Mouse (Mus musculus) embryonic facial prominence, embryonic 11.5 days (tissue): Measurements from ENCODE around the gene Ddx50. TPM values are rescaled to one million over a fixed set of nuclear protein-coding genes. Genes with fewer than 3 reads are reported as not detected.

ENCODE experiments used
- ATAC-seq: fragments of 200-750 bp; cut with Nextera tagmentation; replicated peaks from 2 replicates; pipeline ENCODE4 v1.8.0; 2017; ENCODE audit warnings: low read depth; ENCODE audit not compliant: insufficient number of reproducible peaks, low FRiP score, low TSS enrichment
- DNase-seq: peaks from one replicate; pipeline ENCODE4 v3.0.0-alpha.2; 2015; ENCODE audit warnings: low spot score
- H3K27ac ChIP-seq: fragments of 300-500 bp; sonication (generic); replicated peaks from 2 replicates; pipeline ENCODE4 v1.5.1; 2014; ENCODE audit warnings: mild to moderate bottlenecking, low read depth, low read length, control low read depth
- H3K27me3 ChIP-seq: fragments of 300-500 bp; sonication (generic); 2 replicates; pipeline ENCODE4 v1.6.1; 2014; ENCODE audit warnings: mild to moderate bottlenecking, low read length, moderate library complexity, mixed read lengths; ENCODE audit not compliant: control insufficient read depth, insufficient read depth
- H3K36me3 ChIP-seq: fragments of 300-500 bp; sonication (generic); replicated peaks from 2 replicates; pipeline ENCODE4 v1.6.1; 2014; ENCODE audit warnings: low read depth, mild to moderate bottlenecking, low read length, moderate library complexity, mixed read lengths; ENCODE audit not compliant: control insufficient read depth, insufficient read depth
- H3K4me1 ChIP-seq: fragments of 300-500 bp; sonication (generic); 2 replicates; pipeline ENCODE4 v1.6.1; 2014; ENCODE audit warnings: low read length, mixed read lengths; ENCODE audit not compliant: control insufficient read depth, insufficient read depth
- H3K4me2 ChIP-seq: fragments of 300-500 bp; sonication (generic); 2 replicates; pipeline ENCODE4 v1.6.1; 2014; ENCODE audit warnings: low read depth, mild to moderate bottlenecking, control low read depth, low read length, moderate library complexity
- H3K4me3 ChIP-seq: fragments of 300-500 bp; sonication (generic); 2 replicates; pipeline ENCODE4 v1.5.1; 2014; ENCODE audit warnings: low read depth, low read length, control low read depth
- H3K9ac ChIP-seq: fragments of 300-500 bp; sonication (generic); replicated peaks from 2 replicates; pipeline ENCODE4 v1.6.1; 2014; ENCODE audit warnings: mild to moderate bottlenecking, control low read depth, low read length
- H3K9me3 ChIP-seq: fragments of 300-500 bp; sonication (generic); replicated peaks from 2 replicates; pipeline ENCODE4 v1.6.1; 2016; ENCODE audit warnings: mild to moderate bottlenecking, low read length, inconsistent platforms, mixed read lengths; ENCODE audit not compliant: control insufficient read depth
- WGBS: fragments of 180-500 bp; shearing (Covaris S2); extraction: QIAGEN DNeasy Blood & Tissue Kit; methylation state at CpG from one replicate; pipeline ENCODE4 v1.1.7; 2014; 5-methylcytosine and 5-hydroxymethylcytosine counted together
- microRNA-seq: library from miRNA; unstranded; fragments of <30 nt; microRNA quantifications from one replicate; pipeline ENCODE4, GENCODE M21; 2016; ENCODE audit warnings: borderline number of aligned reads
- polyA plus RNA-seq: library from polyadenylated mRNA; unstranded; fragments of >200 nt; fragmentation: Nextera tagmentation; extraction: Ambion mirVana; gene quantifications from 2 replicates; pipeline ENCODE4 v1.2.1, GENCODE M21; 2014

Ddx50 gene
- polyA plus RNA-seq, 1 experiment from 2014 or later, result 187 TPM

- peak within 1 kb of the TSS; percentile 84 for H3K9ac ChIP-seq
- H3K4me2 ChIP-seq, result peak within 1 kb of the TSS; percentile 77
- H3K27me3 ChIP-seq, result no peaks in the 10 kb centered on the region
- H3K4me3 ChIP-seq, result peak within 1 kb of the TSS; percentile 94
- H3K9me3 ChIP-seq, result no peaks in the 10 kb centered on the region
- no peak within 1 kb of the TSS for H3K27ac ChIP-seq
- ATAC-seq (peak; percentile 99), DNase-seq (peak; percentile 99)
- H3K36me3 ChIP-seq, result peaks cover 3% of the 10 kb centered on the region
- no peaks in the 10 kb centered on the region for H3K4me1 ChIP-seq
- WGBS, result 5% methylated on average over 33 of the region's 33 CpGs
These were observed 72.5 kb downstream of the Ddx50 start, which contains the start of gene Kif1bp for GRCm38 (mm10) chr10:62578338-62579100. Gene Kif1bp (minus strand): TSS chr10:62578457.

GRCm38 (mm10) chr10:62577673-62578337, 73.2 kb downstream of the Ddx50 start:
- peaks cover 3% of the 10 kb centered on the region for H3K36me3 ChIP-seq
- H3K27me3 ChIP-seq, result no peaks in the 10 kb centered on the region
- H3K9me3 ChIP-seq, result no peaks in the 10 kb centered on the region
- H3K4me3 ChIP-seq, result peak overlapping the region; percentile 94
- H3K4me1 ChIP-seq, result no peaks in the 10 kb centered on the region
- H3K4me2 ChIP-seq, result peak overlapping the region; percentile 77
- H3K27ac ChIP-seq, result no peak overlapping the region
- H3K9ac ChIP-seq, result peak overlapping the region; percentile 84
- ATAC-seq, result peak; percentile 81
- DNase-seq, result no peak
- 1% methylated on average over 43 of the region's 54 CpGs for WGBS

GRCm38 (mm10) chr10:62575001-62575400, 76.0 kb downstream of the Ddx50 start:
- H3K4me1 ChIP-seq, result no peaks in the 10 kb centered on the region
- ATAC-seq, result no peak
- H3K4me2 ChIP-seq, result no peak overlapping the region
- no peaks in the 10 kb centered on the region for H3K9me3 ChIP-seq
- WGBS, result 92% methylated on average over 13 of the region's 13 CpGs
- H3K36me3 ChIP-seq, result peaks cover 4% of the 10 kb centered on the region; the same call in 1 of the 2 replicates
- no peaks in the 10 kb centered on the region for H3K27me3 ChIP-seq
- DNase-seq, result no peak
- no peak overlapping the region for H3K9ac ChIP-seq
- no peak overlapping the region for H3K27ac ChIP-seq
- H3K4me3 ChIP-seq, result no peak overlapping the region

GRCm38 (mm10) chr10:62570126-62570871, 80.7 kb downstream of the Ddx50 start:
- no peak overlapping the region for H3K9ac ChIP-seq
- no peak overlapping the region for H3K4me2 ChIP-seq
- no peak overlapping the region for H3K27ac ChIP-seq
- DNase-seq (no peak), ATAC-seq (no peak)
- H3K27me3 ChIP-seq, result no peaks in the 10 kb centered on the region
- WGBS, result 94% methylated on average over 7 of the region's 7 CpGs
- peaks cover 12% of the 10 kb centered on the region for H3K36me3 ChIP-seq
- H3K9me3 ChIP-seq, result no peaks in the 10 kb centered on the region
- H3K4me1 ChIP-seq, result no peaks in the 10 kb centered on the region
- no peak overlapping the region for H3K4me3 ChIP-seq

- no peaks in the 10 kb centered on the region for H3K9me3 ChIP-seq
- H3K4me2 ChIP-seq, result no peak overlapping the region
- no peak for DNase-seq
- WGBS, result 94% methylated on average over 4 of the region's 4 CpGs
- H3K4me3 ChIP-seq, result no peak overlapping the region
- no peak overlapping the region for H3K9ac ChIP-seq
- H3K36me3 ChIP-seq, result peaks cover 12% of the 10 kb centered on the region
- ATAC-seq, result no peak
- no peaks in the 10 kb centered on the region for H3K4me1 ChIP-seq
- no peak overlapping the region for H3K27ac ChIP-seq
- H3K27me3 ChIP-seq, result no peaks in the 10 kb centered on the region
These were observed 82.2 kb downstream of the Ddx50 start for GRCm38 (mm10) chr10:62568861-62569260.

Small RNAs within 50 kb of the gene (microRNA-seq; reads per million reads assigned to microRNA genes)
- not detected for gene Mir7215

Other genes starting within 250 kb of the Ddx50 start
- 0.11 and 0.41 TPM in 2 replicates for gene Hkdc1, start 228.7 kb downstream of the Ddx50 start, polyA plus RNA-seq
- 0.89 and 1.2 TPM in 2 replicates for gene 4930507D05Rik, start 201.7 kb downstream of the Ddx50 start, polyA plus RNA-seq
- 30.3 and 31.2 TPM in 2 replicates for gene Supv3l1, start 201.5 kb downstream of the Ddx50 start, polyA plus RNA-seq
- gene Vps26a, start 164.4 kb downstream of the Ddx50 start, polyA plus RNA-seq, result 95.0 and 101 TPM in 2 replicates
- 4.1 and 6.9 TPM in 2 replicates for gene Srgn, start 123.8 kb downstream of the Ddx50 start, polyA plus RNA-seq
- 48.5 and 50.7 TPM in 2 replicates for gene Kif1bp, start 72.8 kb downstream of the Ddx50 start, polyA plus RNA-seq
- gene Ddx21, start 48.9 kb downstream of the Ddx50 start, polyA plus RNA-seq, result 38.6 and 40.8 TPM in 2 replicates
- gene Stox1, start 74.9 kb upstream of the Ddx50 start, polyA plus RNA-seq, result 2.7 and 3.1 TPM in 2 replicates
- 145 and 158 TPM in 2 replicates for gene Ccar1, start 141.1 kb upstream of the Ddx50 start, polyA plus RNA-seq